Mouse (Mus musculus): ENCODE results near the gene 2010005H15Rik. TPM values are rescaled to one million over a fixed set of nuclear protein-coding genes. Genes with fewer than 3 reads are reported as not detected.
"Not testable (repeated sequence)": the region's sequence is repeated elsewhere in the genome, so short reads cannot be mapped to it uniquely, and the experiment has no call there.

The 2010005H15Rik gene
- total RNA-seq (2021) = not detected
- long read RNA-seq, experiment 1 = 0 reads
- long read RNA-seq, experiment 2 = 0 reads

DNA sequence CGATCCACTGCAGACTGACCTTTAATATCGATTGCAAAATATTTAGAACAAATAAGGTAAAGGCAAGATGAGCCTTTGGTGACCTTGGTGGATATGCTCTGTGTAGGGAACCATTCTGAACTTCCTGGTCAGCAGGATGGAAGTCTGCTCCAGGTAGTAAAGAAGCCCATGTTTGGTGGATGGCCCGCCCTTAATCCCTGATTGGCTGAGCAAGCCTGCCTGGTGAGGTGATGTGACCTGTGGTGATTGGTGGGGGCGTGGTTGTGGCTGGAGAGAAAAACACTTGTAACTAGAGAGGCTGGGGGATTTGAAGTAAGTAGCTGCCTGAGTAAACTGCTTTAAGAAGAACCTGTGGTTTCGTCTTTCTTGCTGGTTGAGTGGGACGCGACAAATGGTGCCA lies at the start of gene 2010005H15Rik:
2010005H15Rik (plus strand) TSS at position 301 of the 400 bp plus-strand sequence.
- DNase-seq (ENCODE audit: extremely low spot score in 1 of 2, low spot score in 2 of 2); H3K27ac ChIP-seq; intact Hi-C loops (cut with DNase I); H3K4me3 ChIP-seq: not testable (repeated sequence)

DNA sequence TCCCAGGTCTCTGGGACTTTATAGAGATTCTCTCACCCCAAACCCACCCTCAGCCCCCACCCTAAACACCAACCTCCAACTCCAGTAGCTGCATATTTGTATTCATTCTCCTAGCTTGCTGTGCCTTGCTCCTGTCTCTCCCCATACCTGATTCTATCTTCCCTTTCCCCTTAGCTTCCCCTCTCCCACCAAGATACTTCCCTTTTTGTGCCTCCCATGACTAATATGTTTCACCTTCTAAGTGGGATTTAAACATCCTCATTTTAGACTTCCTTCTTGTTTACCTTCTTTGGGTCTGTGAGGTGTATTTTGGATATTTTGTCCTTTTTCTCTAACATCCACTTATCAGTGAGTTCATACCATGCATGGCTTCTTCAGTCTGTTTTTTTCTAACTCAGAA lies 45.2 kb upstream of the 2010005H15Rik start:
- Histone ChIP-seq H3K27ac (no peak overlapping the region), H3K4me3 (no peak overlapping the region)
- intact Hi-C loops (cut with DNase I) = no loop called here
- no peak for TF ChIP-seq CTCF (IDR thresholded peaks at IDR 0.05)
- no peak for DNase-seq (ENCODE audit: extremely low spot score in 1 of 2, low spot score in 2 of 2)

DNA sequence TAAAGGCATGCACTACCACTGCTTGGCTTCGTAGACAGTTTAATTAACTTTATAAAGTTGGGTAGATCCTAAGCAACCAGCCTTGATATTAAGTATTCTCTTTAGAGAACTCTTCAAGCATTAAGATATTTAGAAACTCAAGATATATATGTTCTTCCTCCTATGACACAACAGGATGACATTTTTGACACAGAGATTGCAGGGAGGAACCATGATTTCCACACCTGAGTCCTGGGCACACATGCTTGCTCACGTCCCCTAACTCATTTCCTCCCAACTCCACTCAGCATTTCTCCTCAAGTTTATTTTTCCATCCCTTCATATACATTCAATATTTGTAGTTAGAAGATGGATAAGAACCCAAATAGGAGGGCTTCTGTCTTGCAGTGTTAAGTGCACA lies 41.4 kb upstream of the 2010005H15Rik start:
- no peak for DNase-seq (ENCODE audit: extremely low spot score in 1 of 2, low spot score in 2 of 2)
- no peak overlapping the region for H3K4me3 ChIP-seq
- intact Hi-C loops (cut with DNase I) = no loop called here
- no peak for TF ChIP-seq CTCF (IDR thresholded peaks at IDR 0.05)
- no peak overlapping the region for H3K27ac ChIP-seq

DNA sequence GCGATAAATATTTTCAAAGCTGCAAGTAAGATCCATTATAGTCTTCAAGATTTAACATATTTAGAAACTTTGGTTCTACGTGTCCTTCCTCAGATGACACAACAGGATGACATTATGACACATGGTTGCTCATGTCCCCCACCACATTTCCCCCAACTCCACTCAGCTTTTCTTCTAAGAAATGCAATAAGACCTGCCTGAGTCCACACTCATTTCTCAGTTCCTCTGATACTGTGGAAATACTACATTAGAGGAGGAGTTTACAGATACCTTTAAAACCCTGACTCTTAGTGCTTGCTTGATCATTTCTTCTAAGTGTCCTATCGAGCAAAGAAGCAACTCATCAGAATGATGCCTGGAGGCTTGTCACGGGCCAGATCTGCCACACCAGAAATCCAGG lies 37.4 kb upstream of the 2010005H15Rik start, which contains the start of gene Gm5483:
Gm5483 (plus strand) TSS at position 301 of the 400 bp plus-strand sequence.
- H3K27ac ChIP-seq; intact Hi-C loops (cut with DNase I); DNase-seq (ENCODE audit: extremely low spot score in 1 of 2, low spot score in 2 of 2); H3K4me3 ChIP-seq: not testable (repeated sequence)

DNA sequence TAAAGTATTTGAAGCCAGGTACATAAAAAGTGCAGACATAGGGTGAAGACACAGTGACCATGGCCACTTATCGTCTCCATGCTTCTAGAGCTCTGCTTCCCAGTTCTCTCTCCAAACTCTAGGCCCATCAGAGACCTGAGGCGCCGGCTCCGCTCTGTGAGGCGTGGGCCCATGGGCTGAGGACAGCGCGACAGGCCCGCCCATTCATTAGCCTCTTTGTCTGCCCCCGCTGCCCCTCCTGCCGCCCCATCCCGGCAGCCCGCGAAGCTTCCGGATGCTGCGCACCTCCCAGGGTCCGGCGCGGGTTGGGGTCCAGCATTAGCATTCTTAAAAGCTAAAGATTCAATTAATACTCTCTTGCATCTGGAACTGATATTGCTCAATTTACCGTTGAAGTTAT lies 22.0 kb upstream of the 2010005H15Rik start:
- Histone ChIP-seq H3K4me3 (no peak overlapping the region), H3K27ac (no peak overlapping the region)
- TF ChIP-seq CTCF (IDR thresholded peaks at IDR 0.05) = no peak
- intact Hi-C loops (cut with DNase I) = no loop called here
- no peak for DNase-seq (ENCODE audit: extremely low spot score in 1 of 2, low spot score in 2 of 2)

DNA sequence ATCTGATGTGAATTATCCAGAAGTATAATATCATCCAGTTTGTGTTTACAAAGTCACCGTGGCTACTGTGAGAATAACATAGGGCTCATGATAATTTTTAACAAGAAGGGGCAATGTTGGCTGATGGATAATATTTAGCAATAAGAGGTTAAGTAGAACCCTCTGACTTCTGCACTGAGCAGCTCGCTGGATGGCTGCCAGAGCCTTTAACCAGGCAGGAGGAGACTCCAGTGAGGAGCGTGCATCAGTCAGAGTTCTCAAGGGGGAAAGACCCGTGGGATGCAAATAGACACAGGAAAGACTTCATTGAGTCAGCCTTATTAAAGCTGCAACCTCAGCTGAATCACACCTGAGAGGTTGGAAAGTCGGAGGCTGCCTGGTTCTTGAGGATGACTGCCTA lies 17.4 kb upstream of the 2010005H15Rik start:
- DNase-seq (ENCODE audit: extremely low spot score in 1 of 2, low spot score in 2 of 2) = no peak
- no peak for TF ChIP-seq CTCF (IDR thresholded peaks at IDR 0.05)
- intact Hi-C loops (cut with DNase I) = no loop called here

DNA sequence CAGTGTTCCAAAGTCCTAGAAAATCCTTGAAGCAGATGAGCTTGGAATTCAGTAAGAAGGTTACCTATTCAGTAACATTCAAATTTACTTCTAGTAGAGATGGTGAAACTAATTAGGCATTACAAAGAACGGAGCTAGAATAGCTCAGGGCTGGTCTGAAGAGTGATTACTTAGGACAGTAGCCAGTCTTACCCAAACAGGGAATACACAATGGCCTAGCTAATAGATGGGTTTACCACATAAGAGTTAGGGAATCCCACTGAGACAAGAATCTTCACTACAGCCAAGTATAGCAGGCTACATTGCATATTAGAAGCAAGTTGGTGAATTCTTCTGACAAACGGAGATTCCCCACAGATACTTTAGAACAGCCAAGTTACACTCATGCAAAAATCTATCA lies 15.6 kb upstream of the 2010005H15Rik start:
- DNase-seq (ENCODE audit: extremely low spot score in 1 of 2, low spot score in 2 of 2); H3K27ac ChIP-seq; H3K4me3 ChIP-seq; intact Hi-C loops (cut with DNase I): not testable (repeated sequence)

More for the DNA sequence above, 17.4 kb upstream of the 2010005H15Rik start:
- Histone ChIP-seq H3K27ac (no peak overlapping the region), H3K4me3 (no peak overlapping the region)

DNA sequence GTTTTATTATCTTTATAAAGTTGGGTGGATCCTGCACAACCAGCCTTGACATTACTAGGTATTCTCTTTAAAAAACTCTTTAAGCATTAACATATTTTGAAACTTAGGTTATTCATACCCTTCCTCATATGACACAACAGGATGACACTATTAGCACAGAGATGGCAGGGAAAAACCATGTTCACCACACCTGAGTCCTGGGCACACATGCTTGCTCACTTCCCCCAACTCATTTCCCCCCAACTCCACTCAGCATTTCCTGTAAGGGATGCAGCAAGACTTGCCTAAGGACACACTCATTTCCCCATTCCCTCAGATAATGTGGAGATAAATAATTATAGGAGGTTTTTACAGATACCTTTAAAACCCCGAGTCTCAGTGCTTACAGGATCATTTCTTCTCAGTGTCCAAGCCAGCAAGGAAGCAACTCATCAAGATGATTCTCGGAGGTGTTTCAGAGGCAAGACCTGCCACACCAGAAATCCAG lies 11.3 kb upstream of the 2010005H15Rik start, which contains the start of gene Gm5416:
Gm5416 (plus strand) TSS at position 437 of the 487 bp plus-strand sequence.
- TF ChIP-seq CTCF (IDR thresholded peaks at IDR 0.05) = no peak
- intact Hi-C loops (cut with DNase I) = no loop called here
- DNase-seq (ENCODE audit: extremely low spot score in 1 of 2, low spot score in 2 of 2) = no peak
- Histone ChIP-seq H3K4me3 (no peak within 1 kb of the TSS), H3K27ac (no peak within 1 kb of the TSS)

DNA sequence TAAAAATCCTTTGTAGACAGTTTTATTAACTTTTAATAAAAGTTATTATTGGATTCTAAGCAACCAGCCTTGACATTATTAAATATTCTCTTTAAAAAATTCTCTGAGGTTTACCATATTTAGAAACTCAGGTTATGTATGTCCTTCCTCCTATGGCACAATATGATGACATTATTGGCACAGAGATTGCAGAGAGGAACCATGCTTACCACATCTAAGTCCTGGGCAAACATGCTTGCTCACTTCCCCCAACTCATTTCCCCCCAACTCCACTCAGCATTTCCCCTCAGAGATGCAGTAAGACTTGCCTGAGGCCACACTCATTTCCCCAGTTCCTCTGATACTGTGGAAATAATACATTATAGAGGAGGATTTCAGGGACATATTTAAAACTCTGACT lies 39.3 kb downstream of the 2010005H15Rik start:
- H3K4me3 ChIP-seq; intact Hi-C loops (cut with DNase I); DNase-seq (ENCODE audit: extremely low spot score in 1 of 2, low spot score in 2 of 2); H3K27ac ChIP-seq: not testable (repeated sequence)

DNA sequence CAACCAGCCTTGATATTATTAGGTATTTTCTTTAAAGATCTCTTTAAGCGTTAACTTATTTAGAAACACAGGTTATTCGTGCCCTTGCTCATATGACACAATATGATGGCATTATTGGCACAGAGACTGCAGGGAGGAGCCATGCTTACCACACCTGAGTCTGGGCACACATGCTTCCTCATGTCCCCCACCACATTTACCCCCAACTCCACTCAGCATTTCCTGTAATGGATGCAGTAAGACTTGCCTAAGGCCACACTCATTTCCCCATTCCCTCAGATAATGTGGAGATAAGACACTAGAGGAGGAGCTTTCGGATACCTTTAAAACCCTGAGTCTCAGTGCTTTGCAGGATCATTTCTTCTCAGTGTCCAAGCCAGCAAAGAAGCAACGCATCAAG lies 55.5 kb downstream of the 2010005H15Rik start, which contains the start of gene Stfa1:
Stfa1 (plus strand) TSS at position 156 of the 400 bp plus-strand sequence.
- H3K27ac ChIP-seq; intact Hi-C loops (cut with DNase I); H3K4me3 ChIP-seq; DNase-seq (ENCODE audit: extremely low spot score in 1 of 2, low spot score in 2 of 2): not testable (repeated sequence)

DNA sequence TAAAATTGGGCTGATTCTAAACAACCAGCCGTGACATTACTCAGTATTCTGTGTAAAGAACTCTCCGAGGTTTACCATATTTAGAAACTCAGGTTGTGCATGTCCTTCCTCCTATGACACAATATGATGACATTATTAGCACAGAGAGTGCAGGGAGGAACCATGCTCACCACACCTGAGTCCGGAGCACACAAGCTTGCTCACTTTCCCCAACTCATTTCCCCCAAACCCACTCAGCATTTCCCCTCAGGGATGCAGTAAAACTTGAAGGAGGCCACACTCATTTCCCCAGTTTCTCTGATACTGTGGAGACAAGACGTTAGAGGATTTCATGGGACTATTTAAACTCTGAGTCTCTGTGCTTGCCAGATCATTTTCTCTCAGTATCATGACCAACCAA lies 67.9 kb downstream of the 2010005H15Rik start:
- intact Hi-C loops (cut with DNase I) = no loop called here
- no peak overlapping the region for H3K4me3 ChIP-seq

More for the DNA sequence above, 67.9 kb downstream of the 2010005H15Rik start:
- DNase-seq (ENCODE audit: extremely low spot score in 1 of 2, low spot score in 2 of 2) = no peak
- no peak overlapping the region for H3K27ac ChIP-seq
- TF ChIP-seq CTCF (IDR thresholded peaks at IDR 0.05) = no peak

Other genes with a start within 250 kb of the 2010005H15Rik start
- gene Kpna1, start 242.7 kb upstream of the 2010005H15Rik start, total RNA-seq (2021) = 100 to 1,000 TPM; 132 to 157 TPM
- 1 to 10 TPM; 4.4 to 4.7 TPM for gene Wdr5b, start 180.3 kb upstream of the 2010005H15Rik start, total RNA-seq (2021)
- 10 to 100 TPM; 60.6 to 62.3 TPM for gene Fam162a, start 149.9 kb upstream of the 2010005H15Rik start, total RNA-seq (2021)
- gene Ccdc58, start 149.8 kb upstream of the 2010005H15Rik start, total RNA-seq (2021) = 10 to 100 TPM; 14.3 to 19.4 TPM
- gene Csta1, start 90.2 kb upstream of the 2010005H15Rik start, total RNA-seq (2021) = not detected
- gene Stfa2l1, start 64.7 kb upstream of the 2010005H15Rik start, total RNA-seq (2021) = not detected
- gene Gm5483, start 37.3 kb upstream of the 2010005H15Rik start, total RNA-seq (2021) = under 1 TPM in 1 of 2 experiments, not detected in 1; 0.19 TPM
- not detected for gene Gm5416, start 11.1 kb upstream of the 2010005H15Rik start, total RNA-seq (2021)
- gene Stfa1, start 55.5 kb downstream of the 2010005H15Rik start, total RNA-seq (2021) = not detected
- not detected for gene BC117090, start 112.9 kb downstream of the 2010005H15Rik start, total RNA-seq (2021)
- gene BC100530, start 146.3 kb downstream of the 2010005H15Rik start, total RNA-seq (2021) = not detected
- gene Stfa2, start 187.0 kb downstream of the 2010005H15Rik start, total RNA-seq (2021) = not detected
- not detected for gene Stfa3, start 233.9 kb downstream of the 2010005H15Rik start, total RNA-seq (2021)